Mouse (Mus musculus): Measurements from ENCODE around the gene Syne2. TPM values are rescaled to one million over a fixed set of nuclear protein-coding genes. Genes with fewer than 3 reads are reported as not detected.
A peak's percentile ranks its signal among the peaks of the same experiment; 100 is the strongest.

Syne2 gene
- total RNA-seq, 1 experiment: 15.0 TPM

DNA sequence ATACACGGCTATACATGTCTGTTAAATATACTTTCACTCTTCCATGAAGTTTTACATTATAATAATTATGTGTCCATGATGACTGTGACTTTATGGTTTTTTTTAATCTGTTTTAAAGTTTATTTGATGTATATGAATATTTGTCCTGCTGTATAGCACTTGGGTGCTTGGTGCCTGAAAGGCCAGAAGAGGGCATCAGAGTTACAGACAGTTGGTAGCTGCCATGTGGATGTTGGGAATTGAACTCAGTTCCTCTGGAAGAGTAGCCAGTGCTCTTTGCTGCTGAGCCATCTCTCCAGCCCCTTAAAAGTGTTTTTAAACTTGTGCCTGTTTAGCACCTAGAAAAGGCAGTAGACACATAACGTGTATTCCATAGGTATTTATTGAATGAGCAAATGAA lies 21.4 kb upstream of the Syne2 start:
- no peaks in the 10 kb centered on the region for H3K4me1 ChIP-seq (ENCODE audit: control insufficient read depth in 2 of 2, insufficient read depth in 2 of 2, low read length in 2 of 2, poor library complexity in 1 of 2)
- no peaks in the 10 kb centered on the region for H3K36me3 ChIP-seq (ENCODE audit: control insufficient read depth, insufficient read depth, low read length, poor library complexity, severe bottlenecking)
- H3K27ac ChIP-seq (ENCODE audit: insufficient read depth, low read depth, low read length, poor library complexity, severe bottlenecking): no peak overlapping the region
- TF ChIP-seq ZNF384 (IDR thresholded peaks at IDR 0.05; ENCODE audit: low read depth, low read length) (no peak), ZC3H11A (IDR thresholded peaks at IDR 0.05; ENCODE audit: borderline replicate concordance, low read depth, low read length) (peak; percentile 26)
- H3K9ac ChIP-seq (ENCODE audit: insufficient read depth, low read depth, low read length, poor library complexity, severe bottlenecking): no peak overlapping the region
- H3K4me3 ChIP-seq (ENCODE audit: insufficient read depth in 1 of 2, low read depth in 1 of 2, low read length in 2 of 2, poor library complexity in 1 of 2, severe bottlenecking in 1 of 2): no peak overlapping the region
- in situ Hi-C loops (cut with MboI; ENCODE audit: low sequenced_read_pairs in 2 of 2, unreplicated experiment in 2 of 2): loop anchor here (5.0 to 25.0 kb wide), 4 partner anchors 158 to 541 kb away; partner anchors contain the start of gene Esr2 (in 1 of the 2)
- no peaks in the 10 kb centered on the region for H3K9me3 ChIP-seq (ENCODE audit: control insufficient read depth, insufficient read depth, low read depth, low read length)
- DNase-seq (ENCODE audit: low read depth, low spot score): peak; percentile 8

- Histone ChIP-seq H3K9ac (ENCODE audit: insufficient read depth, low read depth, low read length, poor library complexity, severe bottlenecking) (no peak overlapping the region), H3K36me3 (ENCODE audit: control insufficient read depth, insufficient read depth, low read length, poor library complexity, severe bottlenecking) (no peaks in the 10 kb centered on the region), H3K4me1 (ENCODE audit: control insufficient read depth in 2 of 2, insufficient read depth in 2 of 2, low read length in 2 of 2, poor library complexity in 1 of 2) (no peaks in the 10 kb centered on the region), H3K27ac (ENCODE audit: insufficient read depth, low read depth, low read length, poor library complexity, severe bottlenecking) (no peak overlapping the region), H3K9me3 (ENCODE audit: control insufficient read depth, insufficient read depth, low read depth, low read length) (no peaks in the 10 kb centered on the region), H3K4me3 (ENCODE audit: insufficient read depth in 1 of 2, low read depth in 1 of 2, low read length in 2 of 2, poor library complexity in 1 of 2, severe bottlenecking in 1 of 2) (no peak overlapping the region)
- no peak for TF ChIP-seq MAFK (IDR thresholded peaks at IDR 0.05; ENCODE audit: insufficient read depth, low read depth, low read length)
- no peak for TF ChIP-seq ZC3H11A (IDR thresholded peaks at IDR 0.05; ENCODE audit: borderline replicate concordance, low read depth, low read length)
- no peak for TF ChIP-seq CHD2 (IDR thresholded peaks at IDR 0.05; ENCODE audit: low read depth, low read length)
- TF ChIP-seq HCFC1 (IDR thresholded peaks at IDR 0.05; ENCODE audit: borderline replicate concordance, insufficient read depth, low read length): no peak
- TF ChIP-seq ZNF384 (IDR thresholded peaks at IDR 0.05; ENCODE audit: low read depth, low read length): no peak
- in situ Hi-C loops (cut with MboI; ENCODE audit: low sequenced_read_pairs in 2 of 2, unreplicated experiment in 2 of 2): no loop called here
- DNase-seq (ENCODE audit: low read depth, low spot score): no peak
These were observed 11.7 kb upstream of the Syne2 start for GRCm38 (mm10) chr12:75806281-75806680.

DNA sequence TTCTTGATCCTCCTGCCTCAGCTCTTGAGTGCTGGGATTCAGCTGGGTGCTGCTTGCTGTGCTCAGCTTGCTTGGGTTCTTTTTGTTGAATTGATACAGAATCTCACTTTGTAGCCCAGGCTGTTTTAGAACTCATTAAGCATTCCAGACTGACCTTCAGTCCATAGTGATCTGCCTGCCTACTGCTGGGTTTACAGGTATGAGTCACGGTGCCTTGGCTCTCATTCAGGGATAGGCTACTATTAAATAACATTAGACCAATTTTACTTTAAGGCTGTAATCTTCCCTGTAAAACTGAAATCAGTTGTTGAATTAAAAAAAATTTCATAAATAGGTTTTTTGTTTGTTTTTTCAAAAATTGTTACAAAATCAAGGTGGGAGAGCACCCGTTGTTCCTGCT lies 4.2 kb upstream of the Syne2 start:
- Histone ChIP-seq H3K27ac (ENCODE audit: insufficient read depth, low read depth, low read length, poor library complexity, severe bottlenecking) (no peak overlapping the region), H3K9me3 (ENCODE audit: control insufficient read depth, insufficient read depth, low read depth, low read length) (no peaks in the 10 kb centered on the region), H3K4me3 (ENCODE audit: insufficient read depth in 1 of 2, low read depth in 1 of 2, low read length in 2 of 2, poor library complexity in 1 of 2, severe bottlenecking in 1 of 2) (no peak overlapping the region), H3K36me3 (ENCODE audit: control insufficient read depth, insufficient read depth, low read length, poor library complexity, severe bottlenecking) (no peaks in the 10 kb centered on the region), H3K9ac (ENCODE audit: insufficient read depth, low read depth, low read length, poor library complexity, severe bottlenecking) (no peak overlapping the region), H3K4me1 (ENCODE audit: control insufficient read depth in 2 of 2, insufficient read depth in 2 of 2, low read length in 2 of 2, poor library complexity in 1 of 2) (peaks cover 0 to 4% of the 10 kb centered on the region in 2 experiments; a peak in 2 of 4 replicates)
- in situ Hi-C loops (cut with MboI; ENCODE audit: low sequenced_read_pairs in 2 of 2, unreplicated experiment in 2 of 2): no loop called here
- no peak for DNase-seq (ENCODE audit: low read depth, low spot score)
- TF ChIP-seq MAFK (IDR thresholded peaks at IDR 0.05; ENCODE audit: insufficient read depth, low read depth, low read length) (no peak), ZC3H11A (IDR thresholded peaks at IDR 0.05; ENCODE audit: borderline replicate concordance, low read depth, low read length) (no peak), HCFC1 (IDR thresholded peaks at IDR 0.05; ENCODE audit: borderline replicate concordance, insufficient read depth, low read length) (no peak), CHD2 (IDR thresholded peaks at IDR 0.05; ENCODE audit: low read depth, low read length) (no peak), ZNF384 (IDR thresholded peaks at IDR 0.05; ENCODE audit: low read depth, low read length) (no peak)

GRCm38 (mm10) chr12:75814551-75814950 lies 3.4 kb upstream of the Syne2 start:
- Histone ChIP-seq H3K36me3 (ENCODE audit: control insufficient read depth, insufficient read depth, low read length, poor library complexity, severe bottlenecking) (no peaks in the 10 kb centered on the region), H3K4me1 (ENCODE audit: control insufficient read depth in 2 of 2, insufficient read depth in 2 of 2, low read length in 2 of 2, poor library complexity in 1 of 2) (peaks cover 4 to 5% of the 10 kb centered on the region in 2 experiments; a peak in 2 of 4 replicates), H3K9me3 (ENCODE audit: control insufficient read depth, insufficient read depth, low read depth, low read length) (no peaks in the 10 kb centered on the region), H3K27ac (ENCODE audit: insufficient read depth, low read depth, low read length, poor library complexity, severe bottlenecking) (no peak overlapping the region), H3K9ac (ENCODE audit: insufficient read depth, low read depth, low read length, poor library complexity, severe bottlenecking) (no peak overlapping the region), H3K4me3 (ENCODE audit: insufficient read depth in 1 of 2, low read depth in 1 of 2, low read length in 2 of 2, poor library complexity in 1 of 2, severe bottlenecking in 1 of 2) (no peak overlapping the region)
- TF ChIP-seq MAFK (IDR thresholded peaks at IDR 0.05; ENCODE audit: insufficient read depth, low read depth, low read length): no peak
- TF ChIP-seq CHD2 (IDR thresholded peaks at IDR 0.05; ENCODE audit: low read depth, low read length): no peak
- TF ChIP-seq HCFC1 (IDR thresholded peaks at IDR 0.05; ENCODE audit: borderline replicate concordance, insufficient read depth, low read length): no peak
- no peak for TF ChIP-seq ZC3H11A (IDR thresholded peaks at IDR 0.05; ENCODE audit: borderline replicate concordance, low read depth, low read length)
- no peak for TF ChIP-seq ZNF384 (IDR thresholded peaks at IDR 0.05; ENCODE audit: low read depth, low read length)
- in situ Hi-C loops (cut with MboI; ENCODE audit: low sequenced_read_pairs in 2 of 2, unreplicated experiment in 2 of 2): no loop called here
- no peak for DNase-seq (ENCODE audit: low read depth, low spot score)

All from ES-E14 (cell line).